Mouse (Mus musculus) kidney, adult 2 months (tissue): ENCODE measurements around the gene Lix1l.

Source experiments
- CTCF ChIP-seq: fragments of 200-500 bp; conservative IDR thresholded peaks from 2 replicates; pipeline ENCODE4 v1.5.1; 2011; ENCODE audit warnings: low read depth, mild to moderate bottlenecking, control low read depth, low read length, moderate library complexity, mixed read lengths; ENCODE audit not compliant: insufficient read depth, insufficient read length
- POLR2A ChIP-seq: fragments of 200-500 bp; IDR thresholded peaks from one replicate; pipeline ENCODE4 v1.6.1; 2011; ENCODE audit warnings: low read depth, low read length, control low read depth

- no peak for TF ChIP-seq POLR2A
- TF ChIP-seq CTCF: no peak
These were observed 2.4 kb downstream of the Lix1l start for GRCm38 (mm10) chr3:96603311-96603710.
